Mouse (Mus musculus) C2C12 (cell line): ENCODE results near the gene Cdca3.

Experiments used
- CTCF ChIP-seq: IDR thresholded peaks from one replicate; pipeline ENCODE4 v1.5.1; 2011; ENCODE audit not compliant: control insufficient read depth, insufficient read depth, insufficient read length
- FOSL1 ChIP-seq: IDR thresholded peaks from one replicate; pipeline ENCODE4 v1.8.0; 2011; ENCODE audit warnings: mild to moderate bottlenecking, low read length; ENCODE audit not compliant: poor library complexity, insufficient read depth, severe bottlenecking
- MAX ChIP-seq: IDR thresholded peaks from one replicate; pipeline ENCODE4 v1.6.1; 2011; ENCODE audit warnings: mild to moderate bottlenecking, control low read depth
- MYOG ChIP-seq: IDR thresholded peaks from one replicate; pipeline ENCODE4 v1.6.1; 2011; ENCODE audit not compliant: control insufficient read depth, insufficient read length; ENCODE audit errors: extremely low read depth
- USF1 ChIP-seq: IDR thresholded peaks from one replicate; pipeline ENCODE4 v1.6.1; 2011; ENCODE audit warnings: low read depth, mild to moderate bottlenecking, control low read depth, moderate library complexity

- TF ChIP-seq CTCF (no peak), USF1 (no peak), MAX (no peak), MYOG (no peak), FOSL1 (no peak)
These were observed 45.0 kb downstream of the Cdca3 start for GRCm38 (mm10) chr6:124874348-124874747.
